In genomic region chr7:137957354-137957753, GRCm38 (mm10) we compare ENCODE assay signal across 17 mouse cellular contexts.
"Had no signal": no experiment of that assay in that cellular context is flagged by ENCODE, and none has a peak within 500 bp of the region (broad histone marks: within the 10 kb centered on the region; RNA-seq: fewer than 3 reads in every experiment).

No protein-coding gene starts in this region.

- H3K4me3 ChIP-seq: limb, embryonic 15.5 days; liver, embryonic 12.5 days; megakaryocyte, embryonic 14.5 days; midbrain, embryonic 15.5 days; neural tube, embryonic 15.5 days had no signal

- ATAC-seq: liver, embryonic 12.5 days; midbrain, embryonic 15.5 days had no signal

- H3K4me1 ChIP-seq: limb, embryonic 15.5 days; liver, embryonic 12.5 days; megakaryocyte, embryonic 14.5 days; midbrain, embryonic 15.5 days had no signal

- DNase-seq: kidney, adult 9 months; kidney, postnatal 36 days; layer of hippocampus, adult 9-11 months; layer of hippocampus, postnatal 36 days; lung, embryonic 14.5 days; lung, postnatal 10 days; lung, postnatal 4 days; right cerebral cortex, postnatal 14 days; thymus, postnatal 14 days had no signal

- H3K9me3 ChIP-seq: limb, embryonic 15.5 days; liver, embryonic 12.5 days; megakaryocyte, embryonic 14.5 days; midbrain, embryonic 15.5 days; neural tube, embryonic 15.5 days had no signal

- H3K27me3 ChIP-seq: limb, embryonic 15.5 days; liver, embryonic 12.5 days; megakaryocyte, embryonic 14.5 days; midbrain, embryonic 15.5 days; neural tube, embryonic 15.5 days had no signal

- H3K27ac ChIP-seq: kidney, postnatal 0 days; limb, embryonic 15.5 days; liver, embryonic 12.5 days; midbrain, embryonic 15.5 days; neural tube, embryonic 15.5 days; stomach, postnatal 0 days had no signal

- H3K4me2 ChIP-seq: limb, embryonic 15.5 days; liver, embryonic 12.5 days; lung, embryonic 14.5 days; midbrain, embryonic 11.5 days; midbrain, embryonic 15.5 days; neural tube, embryonic 15.5 days had no signal

- H3K36me3 ChIP-seq: limb, embryonic 15.5 days; liver, embryonic 12.5 days; midbrain, embryonic 15.5 days; neural tube, embryonic 15.5 days had no signal
